13 mouse cellular contexts compared by ENCODE assay signal in genomic region chr4:22483548-22483947, GRCm38 (mm10). TPM values are rescaled to one million over a fixed set of nuclear protein-coding genes. Genes with fewer than 3 reads are reported as not detected.
DNase-seq lines count a peak whose midpoint lies in the region; ATAC-seq and TF ChIP-seq lines count a peak whose summit lies in the region.
"Had no signal": no experiment of that assay in that cellular context is flagged by ENCODE, and none has a peak within 500 bp of the region (broad histone marks: within the 10 kb centered on the region; RNA-seq: fewer than 3 reads in every experiment).

No protein-coding gene starts in this region.

- no peak for DNase-seq in left cerebral cortex, adult 2 months (ENCODE audit: extremely low spot score in 1 of 2, low spot score in 2 of 2)
- DNase-seq in left cerebral cortex, postnatal 4 days, result no peak
- no peak for DNase-seq in hindbrain, embryonic 10.5 days (ENCODE audit: low spot score)
- peak; percentile 89 for DNase-seq in midbrain, embryonic 11.5 days (ENCODE audit: low spot score, missing footprints)
- DNase-seq in heart, adult 9 months (ENCODE audit: low spot score in 2 of 2), result no peak
- DNase-seq in frontal cortex, postnatal 36 days (ENCODE audit: low spot score in 2 of 2), result no peak
- DNase-seq in layer of hippocampus, postnatal 14 days (ENCODE audit: low spot score in 2 of 2), result no peak
- DNase-seq: cerebellum, adult 11 months; gastrocnemius, postnatal 36 days; lung, adult 2 months had no signal

- intact Hi-C loops in left cerebral cortex, adult 2 months (cut with DNase I), result loop anchor here (5.0 kb wide), 1 partner anchor 1119 kb away; no protein-coding TSS in a partner anchor
- intact Hi-C loops in left cerebral cortex, postnatal 4 days (cut with DNase I), result loop anchor here (5.0 kb wide), 1 partner anchor 1734 kb away; no protein-coding TSS in a partner anchor

- H3K27me3 ChIP-seq in hindbrain, embryonic 10.5 days (ENCODE audit: insufficient read depth, poor library complexity, severe bottlenecking), result peaks cover 55% of the 10 kb centered on the region
- no peaks in the 10 kb centered on the region for H3K27me3 ChIP-seq in midbrain, embryonic 11.5 days (ENCODE audit: control insufficient read depth, insufficient read depth, low read length)
- H3K27me3 ChIP-seq in neural tube, embryonic 14.5 days (ENCODE audit: control insufficient read depth, insufficient read depth, low read length), result no peaks in the 10 kb centered on the region

- peaks cover 35% of the 10 kb centered on the region for H3K4me1 ChIP-seq in hindbrain, embryonic 10.5 days (replicated peaks)
- peaks cover 6% of the 10 kb centered on the region; the same call in 1 of the 2 replicates for H3K4me1 ChIP-seq in midbrain, embryonic 11.5 days (ENCODE audit: control insufficient read depth, insufficient read depth, low read length)
- H3K4me1 ChIP-seq in neural tube, embryonic 14.5 days (ENCODE audit: control insufficient read depth, insufficient read depth, low read length), result peaks cover 22% of the 10 kb centered on the region

- H3K36me3 ChIP-seq in hindbrain, embryonic 10.5 days, result peaks cover 16% of the 10 kb centered on the region; the same call in 1 of the 2 replicates
- no peaks in the 10 kb centered on the region for H3K36me3 ChIP-seq in midbrain, embryonic 11.5 days (ENCODE audit: control insufficient read depth, insufficient read depth, low read length)
- H3K36me3 ChIP-seq in neural tube, embryonic 14.5 days (ENCODE audit: control insufficient read depth, insufficient read depth, low read length), result no peaks in the 10 kb centered on the region
- H3K36me3 ChIP-seq: kidney, embryonic 15.5 days had no signal

- WGBS in hindbrain, embryonic 10.5 days, result 12% methylated on average over 2 of the region's 2 CpGs
- 15% methylated on average over 2 of the region's 2 CpGs for WGBS in midbrain, embryonic 11.5 days
- WGBS in neural tube, embryonic 14.5 days, result 9% methylated on average over 2 of the region's 2 CpGs

- H3K9me3 ChIP-seq in hindbrain, embryonic 10.5 days, result no peaks in the 10 kb centered on the region
- H3K9me3 ChIP-seq in midbrain, embryonic 11.5 days (ENCODE audit: control insufficient read depth, low read length), result no peaks in the 10 kb centered on the region
- no peaks in the 10 kb centered on the region for H3K9me3 ChIP-seq in neural tube, embryonic 14.5 days (ENCODE audit: control insufficient read depth, low read length)
- H3K9me3 ChIP-seq: kidney, embryonic 15.5 days had no signal

- peak overlapping the region; percentile 52 for H3K4me3 ChIP-seq in left cerebral cortex, adult 2 months
- H3K4me3 ChIP-seq in hindbrain, embryonic 10.5 days, result peak overlapping the region; percentile 82
- peak overlapping the region; percentile 54 for H3K4me3 ChIP-seq in midbrain, embryonic 11.5 days (ENCODE audit: low read depth, low read length)
- H3K4me3 ChIP-seq in neural tube, embryonic 14.5 days (ENCODE audit: low read depth, low read length), result peak overlapping the region; percentile 87
- H3K4me3 ChIP-seq: kidney, embryonic 15.5 days had no signal

- H3K4me2 ChIP-seq in midbrain, embryonic 11.5 days, result peak overlapping the region; percentile 94
- peak overlapping the region; percentile 75 for H3K4me2 ChIP-seq in neural tube, embryonic 14.5 days (ENCODE audit: low read depth, low read length)
- H3K4me2 ChIP-seq: kidney, embryonic 15.5 days had no signal

- H3K9ac ChIP-seq in midbrain, embryonic 11.5 days (ENCODE audit: low read length), result peak overlapping the region; percentile 88
- no peak overlapping the region; the same call in 1 of the 2 replicates for H3K9ac ChIP-seq in neural tube, embryonic 14.5 days (replicated peaks; ENCODE audit: low read depth, low read length)
- H3K9ac ChIP-seq: kidney, embryonic 15.5 days had no signal

- no peak for ATAC-seq in midbrain, embryonic 11.5 days (ENCODE audit: low FRiP score)
- ATAC-seq in neural tube, embryonic 14.5 days (ENCODE audit: low read depth), result no peak
- ATAC-seq: Patski had no signal

- no peak for TF ChIP-seq CTCF in left cerebral cortex, adult 2 months (IDR thresholded peaks at IDR 0.05)

- 0 out of 2 replicates have a peak overlapping the region, but pooled peaks have one; percentile 30 for H3K27ac ChIP-seq in left cerebral cortex, adult 2 months
- H3K27ac ChIP-seq in hindbrain, embryonic 10.5 days, result peak overlapping the region; percentile 99
- peak overlapping the region; percentile 48; the same call in 1 of the 2 replicates for H3K27ac ChIP-seq in midbrain, embryonic 11.5 days (ENCODE audit: low read depth, low read length)
- H3K27ac ChIP-seq in neural tube, embryonic 14.5 days (ENCODE audit: low read depth, low read length), result no peak overlapping the region
- H3K27ac ChIP-seq: kidney, embryonic 15.5 days had no signal

RNA-seq across cellular contexts. Expression of gene Pou3f2, which starts 4.6 kb away (rescaled TPM):
- 10 to 100 TPM; 27.2 TPM for total RNA-seq in left cerebral cortex, adult 2 months (2021)
- total RNA-seq in left cerebral cortex, postnatal 4 days (2021), result 10 to 100 TPM; 50.0 to 68.6 TPM
- 44.0 and 45.4 TPM in 2 replicates for polyA plus RNA-seq in hindbrain, embryonic 10.5 days (2016; fragmentation: Nextera tagmentation; extraction: Ambion mirVana)
- 55.6 and 66.9 TPM in 2 replicates for polyA plus RNA-seq in midbrain, embryonic 11.5 days (2014; fragmentation: Nextera tagmentation; extraction: Ambion mirVana)
- 18.3 and 21.4 TPM in 2 replicates for polyA plus RNA-seq in neural tube, embryonic 14.5 days (2014; fragmentation: Nextera tagmentation; extraction: Ambion mirVana)
- 10 to 100 TPM in 1 of 2 experiments, 1 to 10 TPM in 1; 10.0 to 11.2 TPM for total RNA-seq in layer of hippocampus, postnatal 14 days (2021)
- total RNA-seq: gastrocnemius, postnatal 36 days had no signal
- polyA plus RNA-seq: Patski had no signal
